ENCODE assay signal across 10 mouse cellular contexts in the genomic region with DNA sequence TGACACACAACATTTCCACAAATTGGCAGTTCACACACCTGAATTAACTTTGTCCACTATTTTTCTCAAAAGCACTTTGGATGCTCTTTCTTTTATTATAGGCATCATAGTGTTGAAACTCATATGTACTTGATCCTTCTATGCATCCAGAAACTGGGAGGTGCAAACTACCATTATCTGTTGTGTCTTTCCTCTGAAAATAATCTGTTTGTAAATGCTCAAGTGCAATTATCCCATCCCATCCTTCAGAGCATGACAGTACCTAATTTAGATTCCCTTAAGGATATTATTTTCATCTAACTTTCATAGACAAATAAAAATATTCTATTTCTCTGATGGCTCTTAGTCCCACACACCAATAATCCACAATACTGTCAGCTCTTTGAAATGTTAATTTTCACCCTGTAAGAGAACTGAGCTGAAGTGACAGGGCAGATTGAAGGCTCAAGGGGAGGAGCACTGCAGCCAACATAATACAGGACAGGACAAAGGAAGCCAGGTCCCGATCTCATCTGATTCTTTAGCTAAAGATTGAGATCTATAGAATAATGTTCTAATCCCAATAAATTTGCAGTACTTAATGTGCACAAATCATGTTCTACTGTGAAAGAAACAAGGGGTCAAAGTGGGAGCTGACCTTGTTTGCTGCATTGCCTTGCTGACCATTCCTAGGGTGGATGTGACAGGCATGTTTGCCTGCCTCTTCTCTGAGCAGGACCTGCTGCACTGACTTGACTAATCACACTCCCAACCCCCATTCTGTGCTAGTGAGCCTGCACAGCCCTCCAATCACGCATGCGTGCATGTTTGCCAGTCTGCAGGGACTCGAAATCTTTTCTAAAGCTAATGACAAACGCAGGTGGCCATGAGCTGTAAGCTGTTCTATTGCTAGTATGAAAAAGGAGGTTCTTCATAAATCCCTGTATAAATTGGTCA. TPM values are rescaled to one million over a fixed set of nuclear protein-coding genes. Genes with fewer than 3 reads are reported as not detected.
DNase-seq lines count a peak whose midpoint lies in the region; ATAC-seq and TF ChIP-seq lines count a peak whose summit lies in the region.
"Had no signal": no experiment of that assay in that cellular context is flagged by ENCODE, and none has a peak within 500 bp of the region (broad histone marks: within the 10 kb centered on the region; RNA-seq: fewer than 3 reads in every experiment).

No protein-coding gene starts in this region.

- no peak for TF ChIP-seq CTCF in left cerebral cortex, adult 2 months (IDR thresholded peaks at IDR 0.05)

- 51% methylated on average over 5 of the region's 5 CpGs for WGBS in neural tube, embryonic 15.5 days
- 51% methylated on average over 5 of the region's 5 CpGs for WGBS in heart, embryonic 11.5 days (ENCODE audit: insufficient replicate concordance)

- no peak overlapping the region for H3K9ac ChIP-seq in neural tube, embryonic 15.5 days (replicated peaks)
- no peak overlapping the region for H3K9ac ChIP-seq in heart, embryonic 11.5 days (ENCODE audit: low read depth, low read length)
- H3K9ac ChIP-seq: lung, embryonic 15.5 days had no signal

- H3K4me2 ChIP-seq in neural tube, embryonic 15.5 days: peak overlapping the region; percentile 22
- no peak overlapping the region for H3K4me2 ChIP-seq in heart, embryonic 11.5 days
- H3K4me2 ChIP-seq: lung, embryonic 15.5 days had no signal

- intact Hi-C loops in left cerebral cortex, adult 2 months (cut with DNase I): no loop called here
- intact Hi-C loops in heart, postnatal 36 days (cut with DNase I): no loop called here

- H3K36me3 ChIP-seq in neural tube, embryonic 15.5 days: no peaks in the 10 kb centered on the region
- H3K36me3 ChIP-seq in heart, embryonic 11.5 days (ENCODE audit: control insufficient read depth, insufficient read depth, low read length): no peaks in the 10 kb centered on the region
- H3K36me3 ChIP-seq: lung, embryonic 15.5 days had no signal

- H3K27me3 ChIP-seq in neural tube, embryonic 15.5 days (replicated peaks): no peaks in the 10 kb centered on the region
- no peaks in the 10 kb centered on the region for H3K27me3 ChIP-seq in heart, embryonic 11.5 days (ENCODE audit: control insufficient read depth, insufficient read depth, low read length)
- H3K27me3 ChIP-seq: lung, embryonic 15.5 days had no signal

- H3K27ac ChIP-seq in left cerebral cortex, adult 2 months: no peak overlapping the region
- peak overlapping the region; percentile 70 for H3K27ac ChIP-seq in neural tube, embryonic 15.5 days (replicated peaks)
- no peak overlapping the region for H3K27ac ChIP-seq in heart, embryonic 11.5 days (ENCODE audit: low read depth, low read length)
- H3K27ac ChIP-seq: lung, embryonic 15.5 days had no signal

- H3K4me3 ChIP-seq in left cerebral cortex, adult 2 months: no peak overlapping the region
- 0 out of 2 replicates have a peak overlapping the region, but pooled peaks have one; percentile 10 for H3K4me3 ChIP-seq in neural tube, embryonic 15.5 days (replicated peaks)
- no peak overlapping the region for H3K4me3 ChIP-seq in heart, embryonic 11.5 days (ENCODE audit: low read depth, low read length)
- H3K4me3 ChIP-seq: lung, embryonic 15.5 days had no signal

- H3K4me1 ChIP-seq in neural tube, embryonic 15.5 days: no peaks in the 10 kb centered on the region
- no peaks in the 10 kb centered on the region for H3K4me1 ChIP-seq in heart, embryonic 11.5 days (ENCODE audit: control insufficient read depth, insufficient read depth, low read length)
- H3K4me1 ChIP-seq: lung, embryonic 15.5 days had no signal

- H3K9me3 ChIP-seq in neural tube, embryonic 15.5 days (replicated peaks): no peaks in the 10 kb centered on the region
- H3K9me3 ChIP-seq in heart, embryonic 11.5 days (replicated peaks; ENCODE audit: control insufficient read depth, low read length): no peaks in the 10 kb centered on the region
- H3K9me3 ChIP-seq: lung, embryonic 15.5 days had no signal

- peak; percentile 72 to 81 for DNase-seq in cerebellum, postnatal 14 days
- peak; percentile 6 for DNase-seq in frontal cortex, postnatal 25 days (ENCODE audit: low spot score in 2 of 2)
- DNase-seq in left cerebral cortex, adult 2 months (ENCODE audit: extremely low spot score in 1 of 2, low spot score in 2 of 2): peak; percentile 24 to 27
- no peak for DNase-seq in heart, postnatal 36 days
- DNase-seq in thymus, postnatal 25 days: no peak
- DNase-seq: heart, postnatal 4 days had no signal

- peak; percentile 92 for ATAC-seq in neural tube, embryonic 15.5 days (ENCODE audit: low FRiP score)
- no peak for ATAC-seq in heart, embryonic 11.5 days (replicated peaks; ENCODE audit: insufficient number of reproducible peaks, low FRiP score, low TSS enrichment)
- ATAC-seq in megakaryocyte progenitor cell, adult 5-6 weeks (replicated peaks; ENCODE audit: poor library complexity): no peak

RNA-seq across cellular contexts. Expression of gene Snrpn, which starts 30.5 kb away (rescaled TPM):
- total RNA-seq in left cerebral cortex, adult 2 months (2021): 100 to 1,000 TPM; 856 to 893 TPM
- 980 and 1,191 TPM in 2 replicates for polyA plus RNA-seq in neural tube, embryonic 15.5 days (2015; fragmentation: Nextera tagmentation; extraction: Ambion mirVana)
- polyA plus RNA-seq in heart, embryonic 11.5 days (2014; fragmentation: Nextera tagmentation; extraction: Ambion mirVana): 69.5 and 70.3 TPM in 2 replicates
- total RNA-seq in heart, postnatal 36 days (2021): 100 to 1,000 TPM; 103 to 104 TPM
- not detected in 2 replicates for total RNA-seq in megakaryocyte progenitor cell, adult 5-6 weeks (2015)
- not detected in 2 replicates for total RNA-seq in megakaryocyte progenitor cell, adult 5-6 weeks (2017)

Comparison
In these comparisons a context has a peak if more than half of its experiments do, and no peak if none do; other contexts are left out.
1. DNase-seq: peak in cerebellum, postnatal 14 days (2 of 2), frontal cortex, postnatal 25 days (2 of 2) and left cerebral cortex, adult 2 months (2 of 2); none in heart, postnatal 36 days (0 of 2) and thymus, postnatal 25 days (single experiment).
2. RNA of gene Snrpn, which starts 30.5 kb away (total RNA-seq): 856 to 893 TPM in left cerebral cortex, adult 2 months and 103 to 104 TPM in heart, postnatal 36 days; not detected in megakaryocyte progenitor cell, adult 5-6 weeks; every median in the first group is over 100 times any median in the second.